Mouse (Mus musculus): ENCODE measurements around the gene Trappc3.

DNA sequence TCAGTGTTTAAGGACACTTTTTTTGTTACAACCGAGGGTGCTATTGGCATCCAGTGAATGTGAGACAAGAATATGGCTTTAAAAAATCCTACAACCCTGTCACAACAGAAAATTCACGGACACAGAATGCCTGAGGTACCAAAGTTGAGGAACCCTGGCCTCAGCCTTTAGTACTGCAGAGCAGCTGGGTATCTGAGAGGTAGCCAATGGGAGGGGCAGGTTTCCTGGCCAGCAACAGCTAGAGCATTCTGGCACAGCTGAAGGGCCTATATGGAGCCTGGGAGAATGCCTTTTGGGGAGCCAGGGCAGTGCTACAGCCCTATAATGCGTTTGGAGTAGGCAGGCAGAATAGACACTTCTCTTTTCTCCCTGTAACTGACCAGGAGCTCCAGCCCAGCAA lies 3.1 kb upstream of the Trappc3 start:
- no peak for TF ChIP-seq GATA1 (IDR thresholded peaks at IDR 0.05; ENCODE audit: borderline replicate concordance, low read length)
- no peak for TF ChIP-seq FLI1 (IDR thresholded peaks at IDR 0.05; ENCODE audit: low read length)

Data from megakaryocyte, embryonic 14.5 days (primary cell).